Mouse (Mus musculus) thymus, postnatal 10 days (tissue): ENCODE results near the gene Aanat.
"Not testable (repeated sequence)": the region's sequence is repeated elsewhere in the genome, so short reads cannot be mapped to it uniquely, and the experiment has no call there.

Experiments used
- DNase-seq, 2 experiments: peaks; one replicate each; pipeline ENCODE4 v3.0.0; 2021; ENCODE audit warnings: low spot score in 2 of 2

Aanat gene

GRCm38 (mm10) chr11:116611168-116611567 is 24.9 kb downstream of the Aanat start:
- not testable (repeated sequence) for DNase-seq

GRCm38 (mm10) chr11:116611883-116612282 is 25.7 kb downstream of the Aanat start:
- no peak for DNase-seq

GRCm38 (mm10) chr11:116612554-116612953 is 26.3 kb downstream of the Aanat start:
- DNase-seq: no peak

GRCm38 (mm10) chr11:116613234-116613633 is 27.0 kb downstream of the Aanat start:
- no peak for DNase-seq

- DNase-seq: no peak
Measured at GRCm38 (mm10) chr11:116615735-116616437, 29.7 kb downstream of the Aanat start.

- no peak for DNase-seq
Measured at GRCm38 (mm10) chr11:116616438-116617118, 30.3 kb downstream of the Aanat start.

GRCm38 (mm10) chr11:116617641-116618040 is 31.4 kb downstream of the Aanat start:
- no peak for DNase-seq

- DNase-seq: no peak
Measured at GRCm38 (mm10) chr11:116618666-116619065, 32.4 kb downstream of the Aanat start.

GRCm38 (mm10) chr11:116619156-116619555 is 32.9 kb downstream of the Aanat start:
- no peak for DNase-seq

GRCm38 (mm10) chr11:116619561-116619960 is 33.3 kb downstream of the Aanat start:
- DNase-seq: no peak

GRCm38 (mm10) chr11:116620073-116620472 is 33.8 kb downstream of the Aanat start:
- DNase-seq: no peak

GRCm38 (mm10) chr11:116620559-116621253 is 34.5 kb downstream of the Aanat start:
- DNase-seq: no peak

- no peak for DNase-seq
Measured at GRCm38 (mm10) chr11:116621258-116621704, 35.0 kb downstream of the Aanat start.

GRCm38 (mm10) chr11:116623281-116624124 is 37.3 kb downstream of the Aanat start:
- no peak for DNase-seq

GRCm38 (mm10) chr11:116624131-116624832 is 38.0 kb downstream of the Aanat start:
- DNase-seq: peak; percentile 58 to 83

- peak; percentile 39 to 70 for DNase-seq
Measured at GRCm38 (mm10) chr11:116625081-116626000, 39.1 kb downstream of the Aanat start.

- DNase-seq: no peak
Measured at GRCm38 (mm10) chr11:116626299-116627071, 40.3 kb downstream of the Aanat start, which contains the start of gene Rhbdf2. Gene Rhbdf2, minus strand, starts transcription at chr11:116627019.

GRCm38 (mm10) chr11:116627072-116628020 is 41.1 kb downstream of the Aanat start:
- DNase-seq: peak in 1 of 2 experiments; percentile 42
